In genomic region chr2:137049906-137050305, GRCm38 (mm10) we compare ENCODE assay signal across 25 mouse cellular contexts.
DNase-seq lines count a peak whose midpoint lies in the region; ATAC-seq and TF ChIP-seq lines count a peak whose summit lies in the region.
"Had no signal": no experiment of that assay in that cellular context is flagged by ENCODE, and none has a peak within 500 bp of the region (broad histone marks: within the 10 kb centered on the region; RNA-seq: fewer than 3 reads in every experiment).

No protein-coding gene starts in this region.

- no peaks in the 10 kb centered on the region for H3K9me3 ChIP-seq in heart, embryonic 10.5 days
- no peaks in the 10 kb centered on the region for H3K9me3 ChIP-seq in lung, embryonic 14.5 days (ENCODE audit: low read depth, low read length)
- H3K9me3 ChIP-seq: embryonic facial prominence, embryonic 12.5 days; forebrain, embryonic 12.5 days; limb, embryonic 10.5 days; lung, embryonic 15.5 days; neural tube, embryonic 12.5 days had no signal

- TF ChIP-seq POLR2A in heart, adult 2 months (IDR thresholded peaks at IDR 0.05; ENCODE audit: insufficient read depth, low read depth, low read length) = no peak
- TF ChIP-seq POLR2A in embryonic fibroblast, embryonic 13.5 days (IDR thresholded peaks at IDR 0.05; ENCODE audit: low read depth, low read length) = no peak

- H3K4me2 ChIP-seq in lung, embryonic 14.5 days = no peak overlapping the region
- H3K4me2 ChIP-seq: embryonic facial prominence, embryonic 12.5 days; forebrain, embryonic 12.5 days; hindbrain, embryonic 14.5 days; liver, embryonic 11.5 days; lung, embryonic 15.5 days; neural tube, embryonic 12.5 days had no signal

- DNase-seq in adrenal gland, adult (ENCODE audit: inconsistent age in 2 of 2, low spot score in 1 of 2) = peak; percentile 11 to 41
- no peak for DNase-seq in adrenal gland, adult 8-10 months
- peak in 1 of 2 experiments; percentile 25 for DNase-seq in heart, adult 2 months
- no peak for DNase-seq in heart, embryonic 10.5 days (ENCODE audit: low spot score)
- DNase-seq in lung, embryonic 14.5 days = peak; percentile 19
- no peak for DNase-seq in lung, postnatal 4 days
- no peak for DNase-seq in layer of hippocampus, postnatal 10 days (ENCODE audit: low spot score in 2 of 2)
- DNase-seq: cerebellum, adult 18-20 months; cerebellum, postnatal 25 days; kidney, adult 8-10 months; kidney, postnatal 14 days; midbrain, embryonic 14.5 days; retina, postnatal 1 day; thymus, adult 18-20 months; thymus, postnatal 36 days had no signal

- whole genome bisulfite sequencing in heart, adult 2 months = 50% methylated on average over 1 of the region's 1 CpGs
- 66% methylated on average over 1 of the region's 1 CpGs for WGBS in heart, embryonic 10.5 days
- WGBS in lung, embryonic 14.5 days = 63% methylated on average over 1 of the region's 1 CpGs

- H3K9ac ChIP-seq in heart, adult 2 months (ENCODE audit: low read depth, low read length) = no peak overlapping the region
- no peak overlapping the region for H3K9ac ChIP-seq in lung, embryonic 14.5 days
- H3K9ac ChIP-seq: embryonic facial prominence, embryonic 12.5 days; forebrain, embryonic 12.5 days; hindbrain, embryonic 14.5 days; lung, embryonic 15.5 days; neural tube, embryonic 12.5 days had no signal

- peaks cover 2% of the 10 kb centered on the region for H3K4me1 ChIP-seq in heart, adult 2 months (ENCODE audit: control insufficient read depth, insufficient read depth, low read length)
- H3K4me1 ChIP-seq in heart, embryonic 10.5 days = no peaks in the 10 kb centered on the region
- H3K4me1 ChIP-seq in lung, embryonic 14.5 days (ENCODE audit: insufficient read depth) = no peaks in the 10 kb centered on the region
- H3K4me1 ChIP-seq in embryonic fibroblast, embryonic 13.5 days (ENCODE audit: control insufficient read depth, insufficient read depth, low read length) = peaks cover 12% of the 10 kb centered on the region
- H3K4me1 ChIP-seq: embryonic facial prominence, embryonic 12.5 days; forebrain, embryonic 12.5 days; limb, embryonic 10.5 days; neural tube, embryonic 12.5 days had no signal

- H3K27me3 ChIP-seq in heart, adult 2 months (ENCODE audit: control insufficient read depth, insufficient read depth, low read length) = no peaks in the 10 kb centered on the region
- no peaks in the 10 kb centered on the region for H3K27me3 ChIP-seq in heart, embryonic 10.5 days (ENCODE audit: insufficient read depth, poor library complexity, severe bottlenecking)
- no peaks in the 10 kb centered on the region for H3K27me3 ChIP-seq in lung, embryonic 14.5 days (ENCODE audit: insufficient read depth, low read length)
- H3K27me3 ChIP-seq: embryonic facial prominence, embryonic 12.5 days; forebrain, embryonic 12.5 days; lung, embryonic 15.5 days; neural tube, embryonic 12.5 days had no signal

- H3K79me2 ChIP-seq in heart, adult 2 months (replicated peaks; ENCODE audit: control insufficient read depth, insufficient read depth, low read length) = no peaks in the 10 kb centered on the region

- H3K36me3 ChIP-seq in heart, adult 2 months (ENCODE audit: control insufficient read depth, insufficient read depth, low read length) = no peaks in the 10 kb centered on the region
- H3K36me3 ChIP-seq in heart, embryonic 10.5 days = no peaks in the 10 kb centered on the region
- no peaks in the 10 kb centered on the region for H3K36me3 ChIP-seq in lung, embryonic 14.5 days (ENCODE audit: insufficient read depth)
- H3K36me3 ChIP-seq: embryonic facial prominence, embryonic 12.5 days; forebrain, embryonic 12.5 days; limb, embryonic 10.5 days; lung, embryonic 15.5 days; neural tube, embryonic 12.5 days had no signal

- peak; percentile 44 for TF ChIP-seq CTCF in heart, adult 2 months (IDR thresholded peaks at IDR 0.05)
- TF ChIP-seq CTCF in lung, embryonic 14.5 days (IDR thresholded peaks at IDR 0.05; ENCODE audit: low read depth) = no peak
- no peak for TF ChIP-seq CTCF in embryonic fibroblast, embryonic 13.5 days (IDR thresholded peaks at IDR 0.05; ENCODE audit: borderline replicate concordance, insufficient read depth, low read length)

- H3K4me3 ChIP-seq in heart, adult 2 months = no peak overlapping the region
- no peak overlapping the region for H3K4me3 ChIP-seq in heart, embryonic 10.5 days
- no peak overlapping the region for H3K4me3 ChIP-seq in lung, embryonic 14.5 days (ENCODE audit: low read depth, low read length)
- no peak overlapping the region for H3K4me3 ChIP-seq in embryonic fibroblast, embryonic 13.5 days (ENCODE audit: insufficient read depth, low read length)
- H3K4me3 ChIP-seq: embryonic facial prominence, embryonic 12.5 days; erythroblast, embryonic 14.5 days; forebrain, embryonic 12.5 days; limb, embryonic 10.5 days; lung, embryonic 15.5 days; neural tube, embryonic 12.5 days had no signal

- TF ChIP-seq EP300 in heart, adult 2 months (IDR thresholded peaks at IDR 0.05; ENCODE audit: insufficient read depth, low read depth, low read length) = no peak

- peak; percentile 44; the same call in 1 of the 2 replicates for ATAC-seq in lung, embryonic 14.5 days (ENCODE audit: insufficient read depth)
- ATAC-seq: inflammation-experienced regulatory T-cells, adult 6 months had no signal

- intact Hi-C loops in heart, adult 2 months (cut with DNase I) = loop anchor here (10.0 kb wide), 1 partner anchor 55 kb away; no protein-coding TSS in a partner anchor

- H3K27ac ChIP-seq in heart, adult 2 months = no peak overlapping the region
- H3K27ac ChIP-seq in heart, embryonic 10.5 days = no peak overlapping the region
- H3K27ac ChIP-seq in lung, embryonic 14.5 days (ENCODE audit: low read depth) = no peak overlapping the region
- H3K27ac ChIP-seq in embryonic fibroblast, embryonic 13.5 days (ENCODE audit: insufficient read depth, low read length) = peak overlapping the region; percentile 86
- H3K27ac ChIP-seq: embryonic facial prominence, embryonic 12.5 days; forebrain, embryonic 12.5 days; hindbrain, embryonic 14.5 days; limb, embryonic 10.5 days; neural tube, embryonic 12.5 days had no signal

Comparison
In these comparisons a context has a peak if more than half of its experiments do, and no peak if none do; other contexts are left out.
1. DNase-seq: peak in adrenal gland, adult (2 of 2) and lung, embryonic 14.5 days (single experiment); none in adrenal gland, adult 8-10 months (single experiment), heart, embryonic 10.5 days (single experiment), lung, postnatal 4 days (0 of 2) and layer of hippocampus, postnatal 10 days (0 of 2).